Comparison of ENCODE assay signal across 10 mouse cellular contexts in the genomic region with DNA sequence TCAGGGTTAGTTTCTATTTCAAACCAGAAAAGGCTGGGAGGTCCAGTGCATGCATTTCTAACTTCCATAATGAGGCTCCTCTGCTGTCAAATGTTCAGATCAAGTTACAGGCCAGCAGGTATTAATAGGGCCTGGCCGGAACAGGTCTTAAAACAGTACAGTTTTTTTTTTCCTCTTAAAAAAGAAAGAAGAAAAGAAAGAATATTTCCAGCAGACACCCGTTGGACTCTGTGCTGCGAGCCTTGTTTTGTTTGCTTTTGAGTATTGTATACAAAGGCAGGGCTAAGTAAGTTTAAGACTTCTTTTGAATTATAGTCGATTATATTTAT. TPM values are rescaled to one million over a fixed set of nuclear protein-coding genes. Genes with fewer than 3 reads are reported as not detected.
DNase-seq lines count a peak whose midpoint lies in the region; ATAC-seq and TF ChIP-seq lines count a peak whose summit lies in the region.
"Had no signal": no experiment of that assay in that cellular context is flagged by ENCODE, and none has a peak within 500 bp of the region (broad histone marks: within the 10 kb centered on the region; RNA-seq: fewer than 3 reads in every experiment).

No protein-coding gene starts in this region.

- H3K79me2 ChIP-seq in myocyte (ENCODE audit: control insufficient read depth, insufficient read depth) = peaks cover 74% of the 10 kb centered on the region

- no peaks in the 10 kb centered on the region for H3K9me3 ChIP-seq in kidney, embryonic 15.5 days (replicated peaks)
- H3K9me3 ChIP-seq in embryonic facial prominence, embryonic 15.5 days (replicated peaks) = no peaks in the 10 kb centered on the region
- no peaks in the 10 kb centered on the region for H3K9me3 ChIP-seq in intestine, embryonic 15.5 days

- peak overlapping the region; percentile 87 for H3K4me3 ChIP-seq in kidney, embryonic 15.5 days (replicated peaks)
- peak overlapping the region; percentile 77 for H3K4me3 ChIP-seq in embryonic facial prominence, embryonic 15.5 days (replicated peaks)
- H3K4me3 ChIP-seq in intestine, embryonic 15.5 days (replicated peaks) = peak overlapping the region; percentile 88
- peak overlapping the region; percentile 89 for H3K4me3 ChIP-seq in myocyte

- H3K9ac ChIP-seq in kidney, embryonic 15.5 days = peak overlapping the region; percentile 99
- peak overlapping the region; percentile 98; the same call in 1 of the 2 replicates for H3K9ac ChIP-seq in embryonic facial prominence, embryonic 15.5 days
- H3K9ac ChIP-seq in intestine, embryonic 15.5 days = 0 out of 2 replicates have a peak overlapping the region, but pooled peaks have one; percentile 14

- H3ac ChIP-seq in myocyte (ENCODE audit: control insufficient read depth, insufficient read length) = no peak overlapping the region

- no peak for TF ChIP-seq POLR2A in myocyte (IDR thresholded peaks at IDR 0.05; ENCODE audit: insufficient read length, low read depth)

- WGBS in kidney, embryonic 15.5 days = 18% methylated on average over 4 of the region's 4 CpGs
- WGBS in embryonic facial prominence, embryonic 15.5 days = 18% methylated on average over 4 of the region's 4 CpGs
- 9% methylated on average over 4 of the region's 4 CpGs for WGBS in intestine, embryonic 15.5 days

- ATAC-seq in kidney, embryonic 15.5 days (replicated peaks; ENCODE audit: low FRiP score) = no peak
- no peak for ATAC-seq in embryonic facial prominence, embryonic 15.5 days (ENCODE audit: insufficient number of reproducible peaks, low FRiP score, low TSS enrichment, low read depth)
- ATAC-seq in intestine, embryonic 15.5 days = no peak
- no peak for ATAC-seq in activated CD4-positive, CD25-positive, alpha-beta regulatory T cell, adult 4 months

- H3K27me3 ChIP-seq in kidney, embryonic 15.5 days = no peaks in the 10 kb centered on the region
- H3K27me3 ChIP-seq in embryonic facial prominence, embryonic 15.5 days = no peaks in the 10 kb centered on the region
- H3K27me3 ChIP-seq in intestine, embryonic 15.5 days (replicated peaks) = no peaks in the 10 kb centered on the region
- no peaks in the 10 kb centered on the region for H3K27me3 ChIP-seq in myocyte (ENCODE audit: control insufficient read depth, insufficient read depth, insufficient read length)
- H3K27me3 ChIP-seq: Patski had no signal

- no peak for DNase-seq in kidney, postnatal 36 days
- no peak for DNase-seq in adrenal gland, adult 2 months
- DNase-seq in gastrocnemius, postnatal 10 days = no peak
- DNase-seq: right cerebral cortex, postnatal 25 days had no signal

- H3K36me3 ChIP-seq in kidney, embryonic 15.5 days = no peaks in the 10 kb centered on the region
- H3K36me3 ChIP-seq in embryonic facial prominence, embryonic 15.5 days = no peaks in the 10 kb centered on the region
- H3K36me3 ChIP-seq in intestine, embryonic 15.5 days = no peaks in the 10 kb centered on the region
- no peaks in the 10 kb centered on the region for H3K36me3 ChIP-seq in myocyte (ENCODE audit: control insufficient read depth, insufficient read depth)

- peak overlapping the region; percentile 69 for H3K4me2 ChIP-seq in kidney, embryonic 15.5 days
- peak overlapping the region; percentile 80 for H3K4me2 ChIP-seq in embryonic facial prominence, embryonic 15.5 days (replicated peaks)
- H3K4me2 ChIP-seq in intestine, embryonic 15.5 days (replicated peaks) = peak overlapping the region; percentile 90
- peak overlapping the region; percentile 92 for H3K4me2 ChIP-seq in myocyte (ENCODE audit: low read depth)

- H3K4me1 ChIP-seq in kidney, embryonic 15.5 days = peaks cover 73% of the 10 kb centered on the region
- H3K4me1 ChIP-seq in embryonic facial prominence, embryonic 15.5 days = peaks cover 75% of the 10 kb centered on the region
- H3K4me1 ChIP-seq in intestine, embryonic 15.5 days (replicated peaks) = peaks cover 60% of the 10 kb centered on the region

- H3K27ac ChIP-seq in kidney, embryonic 15.5 days = peak overlapping the region; percentile 99
- peak overlapping the region; percentile 99 for H3K27ac ChIP-seq in embryonic facial prominence, embryonic 15.5 days (replicated peaks)
- peak overlapping the region; percentile 98 for H3K27ac ChIP-seq in intestine, embryonic 15.5 days

TF ChIP-seq in myocyte, 11 proteins besides CTCF, POLR2A, EP300 and RAD21:
- TF ChIP-seq MAX (IDR thresholded peaks at IDR 0.05; ENCODE audit: low read depth) (no peak), REST (IDR thresholded peaks at IDR 0.05; ENCODE audit: insufficient read depth, insufficient read length) (no peak), MYOD1 (IDR thresholded peaks at IDR 0.05; ENCODE audit: control insufficient read depth in 1 of 3, insufficient read length in 2 of 3, low read depth in 2 of 3) (no peak)

RNA-seq across cellular contexts. Expression of gene Prrc2b, which starts 2.9 kb away (rescaled TPM):
- 49.2 and 49.7 TPM in 2 replicates for polyA plus RNA-seq in kidney, embryonic 15.5 days (2015; fragmentation: Nextera tagmentation; extraction: Ambion mirVana)
- 54.0 and 56.2 TPM in 2 replicates for polyA plus RNA-seq in embryonic facial prominence, embryonic 15.5 days (2015; fragmentation: Nextera tagmentation; extraction: Ambion mirVana)
- 32.5 and 36.1 TPM in 2 replicates for polyA plus RNA-seq in intestine, embryonic 15.5 days (2015; fragmentation: Nextera tagmentation; extraction: Ambion mirVana)
- polyA plus RNA-seq in myocyte (2012; fragmentation: generic; extraction: Trizol) = 76.2 TPM
- 100 to 1,000 TPM in 1 of 2 experiments, 10 to 100 TPM in 1; 93.5 to 104 TPM for total RNA-seq in adrenal gland, adult 2 months (2021)
- polyA plus RNA-seq in adrenal gland, adult 2 months (2012; rRNA removed) = 70.0 and 82.7 TPM in 2 replicates
- total RNA-seq in gastrocnemius, postnatal 10 days (2021) = 100 to 1,000 TPM; 104 to 111 TPM
- polyA plus RNA-seq in activated CD4-positive, CD25-positive, alpha-beta regulatory T cell, adult 4 months (2017; shearing (Covaris generic)) = 10 to 100 TPM; 32.0 to 32.6 TPM

RNA-seq across cellular contexts. Expression of gene Plpp7, which starts 58.4 kb away (rescaled TPM):
- 4.4 and 7.1 TPM in 2 replicates for polyA plus RNA-seq in kidney, embryonic 15.5 days (2015; fragmentation: Nextera tagmentation; extraction: Ambion mirVana)
- 9.4 and 10.0 TPM in 2 replicates for polyA plus RNA-seq in embryonic facial prominence, embryonic 15.5 days (2015; fragmentation: Nextera tagmentation; extraction: Ambion mirVana)
- 4.3 and 4.5 TPM in 2 replicates for polyA plus RNA-seq in intestine, embryonic 15.5 days (2015; fragmentation: Nextera tagmentation; extraction: Ambion mirVana)
- 60.6 TPM for polyA plus RNA-seq in myocyte (2012; fragmentation: generic; extraction: Trizol)
- 1 to 10 TPM; 4.0 to 4.2 TPM for total RNA-seq in adrenal gland, adult 2 months (2021)
- 35.8 and 42.0 TPM in 2 replicates for polyA plus RNA-seq in adrenal gland, adult 2 months (2012; rRNA removed)
- 100 to 1,000 TPM in 1 of 2 experiments, 10 to 100 TPM in 1; 90.3 to 101 TPM for total RNA-seq in gastrocnemius, postnatal 10 days (2021)
- polyA plus RNA-seq in activated CD4-positive, CD25-positive, alpha-beta regulatory T cell, adult 4 months (2017; shearing (Covaris generic)) = not detected

Comparison
In these comparisons a context has a peak if more than half of its experiments do, and no peak if none do; other contexts are left out.
1. H3K9ac ChIP-seq: peak in every context shown above with its lines; median percentile 99 in kidney, embryonic 15.5 days; 98 in embryonic facial prominence, embryonic 15.5 days; 14 in intestine, embryonic 15.5 days.